Mouse (Mus musculus): ENCODE measurements at regions not wholly inside any gene's neighbourhood (a gene's known extent, or its start where the extent isn't known, plus 50 kb on each side); places are given as distances from the start of the nearest gene placed in this dataset.

DNA sequence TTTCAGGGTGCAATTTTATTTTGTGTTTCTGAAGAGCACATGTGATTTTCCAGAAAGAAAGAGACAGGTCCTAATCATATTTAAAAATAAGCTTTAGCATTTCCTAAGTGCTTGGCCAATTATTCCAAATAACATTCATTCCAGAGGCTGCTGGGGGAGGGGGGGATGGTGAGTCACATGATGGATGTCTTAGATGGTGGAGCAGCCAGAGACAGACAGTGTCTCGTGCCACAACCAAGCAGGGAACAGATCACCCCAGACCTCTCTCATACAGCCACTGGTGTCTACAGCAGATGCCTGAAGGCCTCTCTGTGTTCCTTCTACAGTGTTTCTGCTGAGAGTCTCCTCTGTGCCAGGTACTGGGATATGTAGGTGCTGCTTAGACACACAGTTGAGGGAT is 112.8 kb upstream of the Adra1b start:
- ATAC-seq (replicated peaks; ENCODE audit: low FRiP score, poor library complexity, severe bottlenecking): no peak

DNA sequence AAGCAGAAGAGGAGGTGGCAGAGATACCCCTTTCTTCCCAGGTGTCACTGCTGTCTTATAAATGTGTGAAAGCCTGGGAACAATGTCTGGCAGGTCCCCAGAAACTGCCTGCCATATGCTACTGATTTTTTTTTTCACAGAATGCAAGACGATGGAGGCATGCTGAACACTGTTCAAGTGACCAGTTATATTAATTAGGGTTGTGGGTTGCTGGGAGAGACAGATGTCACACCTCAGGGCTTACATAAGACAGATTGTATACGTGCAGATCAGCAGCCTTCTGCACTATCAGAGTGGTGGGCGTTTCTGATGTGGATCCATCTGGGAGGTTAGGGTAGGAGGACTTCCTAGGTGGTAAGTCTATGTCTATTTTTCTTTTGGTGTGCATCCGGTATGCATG is 120.6 kb upstream of the Adra1b start:
- ATAC-seq (replicated peaks; ENCODE audit: low FRiP score, poor library complexity, severe bottlenecking): no peak

DNA sequence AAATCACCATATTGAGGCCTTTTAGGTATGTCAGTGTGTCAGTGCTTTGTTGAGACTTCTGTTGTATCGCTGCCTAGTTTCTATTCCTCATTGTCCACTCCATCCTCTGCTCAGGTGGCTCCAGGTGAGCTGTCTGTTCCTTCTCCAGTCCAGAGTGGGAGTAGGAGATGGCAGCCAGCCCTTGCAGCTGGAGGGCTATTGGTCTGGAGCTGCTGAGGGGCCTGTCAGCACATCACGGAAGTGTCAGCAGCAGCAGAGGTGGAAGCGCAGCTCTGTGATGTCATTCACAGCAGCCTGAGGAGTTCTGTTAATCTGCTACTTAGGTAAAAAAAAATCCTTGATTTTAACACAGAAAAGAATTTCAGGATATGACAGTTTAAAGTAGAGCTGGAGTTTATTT is 126.0 kb upstream of the Adra1b start:
- ATAC-seq (replicated peaks; ENCODE audit: low FRiP score, poor library complexity, severe bottlenecking): no peak

DNA sequence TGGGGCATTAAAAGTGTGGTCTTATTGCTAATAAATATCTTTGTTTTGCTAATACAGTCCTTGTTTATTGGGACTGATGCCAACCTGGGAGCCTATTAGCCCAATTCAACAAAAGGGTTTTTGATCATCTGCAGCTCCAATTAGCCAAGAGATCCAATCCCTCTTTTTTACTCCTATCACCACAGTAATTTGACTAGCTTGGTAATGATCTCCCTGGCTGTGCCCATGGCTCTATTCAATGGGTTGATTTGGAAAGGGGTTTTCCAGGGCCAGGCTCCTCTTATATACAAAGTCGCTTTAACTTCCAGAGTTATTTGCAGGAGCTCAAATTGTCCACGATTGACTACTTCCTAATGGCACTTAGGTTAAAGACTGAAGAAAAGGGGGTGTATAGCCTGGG is 145.1 kb upstream of the Adra1b start:
- no peak for ATAC-seq (replicated peaks; ENCODE audit: low FRiP score, poor library complexity, severe bottlenecking)

DNA sequence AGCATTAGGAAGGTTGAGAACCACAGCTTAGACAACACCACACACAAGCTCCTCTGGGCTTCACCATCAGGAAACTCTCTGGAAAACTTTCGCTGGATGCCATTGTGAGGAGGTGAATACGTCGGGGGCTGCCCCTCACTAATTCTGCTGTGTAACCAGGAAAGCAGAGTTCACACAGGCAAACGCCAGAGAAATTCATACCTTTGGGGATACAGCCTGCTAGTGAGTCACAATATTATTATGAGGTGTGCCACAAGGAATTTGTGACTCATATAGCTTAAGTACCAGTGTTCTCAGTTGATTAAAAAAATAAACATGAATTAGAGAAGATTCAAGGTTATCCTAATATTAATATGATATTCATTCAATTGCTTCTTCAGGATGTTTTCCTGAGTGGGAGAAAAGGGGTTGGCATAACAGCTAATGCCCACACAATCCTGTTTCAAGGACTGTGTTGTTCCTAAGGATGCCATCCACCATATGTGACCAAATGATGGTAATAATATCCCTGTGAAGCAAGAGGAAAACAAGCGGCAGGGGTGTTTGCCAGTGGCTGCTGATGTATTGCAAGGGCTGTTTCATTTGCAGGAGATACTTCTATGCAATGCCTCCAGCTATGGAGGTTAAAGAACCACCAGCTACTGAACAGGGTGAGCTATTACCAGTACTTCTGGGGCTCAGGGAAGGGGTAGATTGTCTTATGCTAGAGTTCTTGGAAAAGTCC is 148.4 kb upstream of the Adra1b start:
- ATAC-seq (replicated peaks; ENCODE audit: low FRiP score, poor library complexity, severe bottlenecking): no peak

GRCm38 (mm10) chr11:44052481-44052880 is 151.5 kb upstream of the Adra1b start:
- no peak for ATAC-seq (replicated peaks; ENCODE audit: low FRiP score, poor library complexity, severe bottlenecking)

DNA sequence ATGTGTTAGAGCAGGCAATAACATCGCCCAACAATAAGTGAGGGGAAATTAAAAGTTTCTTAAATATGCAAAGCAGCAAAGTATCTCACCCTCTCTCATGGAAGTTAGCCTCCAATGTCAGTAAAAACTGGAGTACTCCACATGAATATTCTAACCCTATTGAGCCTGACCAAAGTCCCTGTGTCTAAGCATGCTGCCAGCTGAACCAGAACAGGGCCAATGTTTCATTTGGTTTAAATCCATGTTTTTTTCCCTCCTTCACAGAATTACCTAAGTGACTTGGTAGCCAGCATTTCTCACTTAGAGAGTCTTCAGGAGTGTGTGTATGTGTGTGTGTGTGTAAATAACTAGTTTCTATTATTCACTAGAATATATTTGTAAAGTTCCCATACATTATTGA is 161.4 kb upstream of the Adra1b start:
- ATAC-seq (replicated peaks; ENCODE audit: low FRiP score, poor library complexity, severe bottlenecking): no peak

DNA sequence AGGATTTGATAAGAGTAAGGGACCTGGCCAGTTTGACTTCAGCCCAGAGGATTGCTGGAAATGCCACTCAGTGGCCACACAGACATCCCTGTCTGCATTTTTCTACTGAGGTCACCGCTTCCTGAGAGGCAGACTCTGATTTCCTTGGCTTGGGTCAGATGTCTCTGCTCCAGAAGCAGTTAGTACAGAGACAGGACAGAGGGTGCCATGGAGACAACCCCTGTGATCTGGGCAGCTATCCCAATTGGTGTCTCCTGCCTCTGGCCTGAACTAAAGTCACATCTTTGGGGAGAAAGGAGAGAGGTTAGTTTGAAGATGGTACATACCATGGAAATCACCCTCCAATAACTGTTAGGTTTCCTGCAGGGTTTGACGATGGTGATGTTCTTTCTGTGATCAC is 165.2 kb upstream of the Adra1b start:
- no peak for ATAC-seq (replicated peaks; ENCODE audit: low FRiP score, poor library complexity, severe bottlenecking)

DNA sequence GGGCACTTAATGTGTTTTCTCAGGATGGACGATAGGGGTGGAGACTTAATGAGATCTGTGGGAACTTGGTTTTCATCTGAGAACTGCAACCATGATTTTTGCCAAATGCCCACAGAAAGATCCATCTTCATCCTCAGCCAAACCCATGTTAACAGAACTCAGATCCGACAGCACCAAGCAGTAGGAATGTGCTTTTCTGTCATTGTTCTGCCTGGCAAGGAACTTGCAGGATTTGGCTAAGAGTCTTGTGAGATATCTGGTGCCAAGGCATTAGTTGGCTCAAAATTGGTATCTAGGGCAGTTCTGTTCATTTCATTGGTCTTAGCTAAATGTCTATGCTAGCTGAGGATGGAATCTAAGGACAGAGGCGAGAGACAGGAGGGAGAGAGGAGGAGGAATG is 182.7 kb upstream of the Adra1b start:
- ATAC-seq (replicated peaks; ENCODE audit: low FRiP score, poor library complexity, severe bottlenecking): no peak

DNA sequence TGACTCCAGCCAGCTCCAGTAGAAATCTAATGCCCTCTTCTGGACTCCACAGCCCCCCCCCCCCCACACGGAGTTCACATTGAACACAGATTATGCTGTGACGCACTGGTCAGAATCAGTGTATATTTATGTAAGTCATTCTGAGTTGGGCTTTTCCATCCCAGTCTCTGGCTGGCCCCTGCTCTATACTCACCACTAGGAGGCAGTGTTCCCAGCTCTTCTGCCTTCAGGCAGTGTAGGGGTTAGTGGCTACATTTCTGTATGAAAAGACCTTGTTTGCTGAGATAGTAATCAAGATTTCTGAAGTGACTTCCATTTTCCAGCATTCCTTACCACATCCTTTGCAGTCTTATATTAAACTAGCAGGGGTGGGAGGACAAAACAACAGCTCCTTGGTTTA is 185.9 kb upstream of the Adra1b start:
- no peak for ATAC-seq (replicated peaks; ENCODE audit: low FRiP score, poor library complexity, severe bottlenecking)

GRCm38 (mm10) chr11:44089514-44089913 is 188.5 kb upstream of the Adra1b start:
- no peak for ATAC-seq (replicated peaks; ENCODE audit: low FRiP score, poor library complexity, severe bottlenecking)

DNA sequence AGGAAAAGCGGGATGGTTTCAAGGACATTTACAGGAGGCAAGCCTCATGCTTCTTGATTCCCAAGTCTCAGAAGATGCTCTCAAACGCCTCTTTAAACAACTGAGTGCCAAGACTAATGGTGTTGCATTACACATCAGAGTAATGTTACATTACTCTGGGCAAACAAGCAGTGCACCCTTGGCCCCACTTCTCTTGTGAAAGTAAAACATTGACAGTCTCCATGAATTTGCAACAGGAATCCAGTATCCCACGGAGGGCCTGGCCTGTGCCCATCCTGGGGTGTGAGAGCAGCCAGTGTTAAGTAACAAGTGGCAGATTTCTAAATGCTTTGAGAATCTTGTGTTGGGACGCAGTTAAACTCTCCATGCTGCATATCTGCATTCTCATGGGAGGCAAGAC is 194.3 kb upstream of the Adra1b start:
- ATAC-seq (replicated peaks; ENCODE audit: low FRiP score, poor library complexity, severe bottlenecking): no peak

GRCm38 (mm10) chr11:44103188-44103840 is 202.3 kb upstream of the Adra1b start:
- no peak for ATAC-seq (replicated peaks; ENCODE audit: low FRiP score, poor library complexity, severe bottlenecking)

- no peak for ATAC-seq (replicated peaks; ENCODE audit: low FRiP score, poor library complexity, severe bottlenecking)
These were observed 202.8 kb upstream of the Adra1b start for GRCm38 (mm10) chr11:44103841-44104191.

- no peak for ATAC-seq (replicated peaks; ENCODE audit: low FRiP score, poor library complexity, severe bottlenecking)
These were observed 205.2 kb upstream of the Adra1b start for GRCm38 (mm10) chr11:44106231-44106630.

DNA sequence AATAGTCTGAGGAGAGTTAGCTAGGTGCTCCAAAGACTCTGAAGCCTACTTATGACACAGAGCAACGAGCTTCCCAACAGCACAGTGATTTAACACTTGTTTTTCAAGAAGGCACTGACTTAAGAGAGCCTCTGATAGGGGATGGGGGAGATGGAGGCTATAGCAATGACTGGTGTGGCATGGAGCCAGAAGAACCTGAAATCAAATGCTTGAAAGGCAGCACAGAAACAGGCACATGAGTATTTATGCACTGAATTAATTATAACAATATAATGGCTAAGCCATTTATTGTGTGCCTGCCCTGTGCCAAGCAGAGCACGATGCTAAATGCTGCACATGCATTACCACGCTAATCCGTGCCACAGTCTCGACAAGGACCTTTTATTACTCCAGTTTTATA is 210.5 kb upstream of the Adra1b start:
- ATAC-seq (replicated peaks; ENCODE audit: low FRiP score, poor library complexity, severe bottlenecking): no peak

- no peak for ATAC-seq (replicated peaks; ENCODE audit: low FRiP score, poor library complexity, severe bottlenecking)
These were observed 226.1 kb upstream of the Adra1b start for GRCm38 (mm10) chr11:44127088-44127487.

GRCm38 (mm10) chr11:44128481-44128880 is 227.5 kb upstream of the Adra1b start:
- no peak for ATAC-seq (replicated peaks; ENCODE audit: low FRiP score, poor library complexity, severe bottlenecking)

DNA sequence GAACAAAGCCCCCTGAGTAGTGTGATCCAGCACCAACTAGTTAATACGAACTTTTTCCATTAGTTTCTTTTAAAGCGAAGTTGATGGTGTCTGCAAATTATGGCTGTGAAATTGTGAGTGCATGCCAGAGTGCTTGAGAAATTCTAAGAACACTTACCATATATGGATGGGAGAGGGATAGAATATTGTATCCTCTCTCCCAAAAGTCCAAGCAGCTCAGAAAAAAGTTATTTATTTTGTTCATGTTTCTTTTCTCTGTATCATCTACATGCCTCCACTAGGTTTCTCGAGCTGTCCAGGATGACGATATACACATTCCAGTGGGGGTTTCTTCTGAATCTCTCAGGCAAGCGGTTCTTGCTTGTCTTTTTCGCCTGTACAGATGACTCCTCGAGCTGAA is 232.2 kb upstream of the Adra1b start:
- ATAC-seq (replicated peaks; ENCODE audit: low FRiP score, poor library complexity, severe bottlenecking): no peak

DNA sequence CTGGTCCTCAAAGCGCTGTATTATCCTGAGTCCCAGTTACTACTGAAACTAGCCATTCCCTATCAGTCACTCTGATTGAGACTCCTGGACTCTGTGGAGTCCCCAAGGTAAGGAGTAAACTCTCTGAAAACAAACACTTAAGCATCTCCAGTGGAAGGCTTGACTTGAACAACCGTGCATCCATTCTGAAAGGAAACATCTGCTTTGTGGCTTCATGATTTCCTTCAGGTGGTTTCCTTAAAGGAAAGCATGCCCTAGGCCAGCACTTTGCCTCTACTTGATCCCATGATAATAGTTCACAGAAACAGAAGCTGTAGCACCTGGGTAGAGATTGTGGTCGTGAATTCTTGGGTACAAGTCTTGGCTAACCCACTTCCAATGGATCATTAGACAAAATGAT is 235.0 kb upstream of the Adra1b start:
- ATAC-seq (replicated peaks; ENCODE audit: low FRiP score, poor library complexity, severe bottlenecking): no peak

DNA sequence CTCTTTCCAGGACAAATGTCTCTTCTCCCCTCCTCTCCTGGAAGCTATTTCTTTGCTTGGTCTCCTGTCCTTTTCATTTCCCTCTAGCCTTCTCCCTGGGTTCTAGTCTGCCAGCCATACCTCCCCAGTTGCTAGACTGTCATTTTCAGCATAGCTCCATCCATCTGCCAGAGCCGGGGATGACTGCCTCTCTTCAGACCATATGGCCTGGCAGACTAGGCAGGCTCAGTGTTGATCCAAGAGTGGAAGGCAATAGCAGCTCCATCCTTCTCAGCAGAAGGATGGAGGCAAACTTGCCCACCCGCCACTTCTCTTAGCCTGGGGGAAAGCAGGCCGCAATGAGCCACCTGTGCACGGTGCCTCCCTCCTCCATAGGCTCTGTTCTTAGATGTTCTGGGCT is 242.0 kb upstream of the Adra1b start:
- no peak for ATAC-seq (replicated peaks; ENCODE audit: low FRiP score, poor library complexity, severe bottlenecking)

GRCm38 (mm10) chr11:44144477-44144876 is 243.5 kb upstream of the Adra1b start:
- ATAC-seq (replicated peaks; ENCODE audit: low FRiP score, poor library complexity, severe bottlenecking): no peak
